Mouse (Mus musculus) myocyte (in vitro differentiated cells): Measurements from ENCODE around the gene Gm21915. TPM values are rescaled to one million over a fixed set of nuclear protein-coding genes. Genes with fewer than 3 reads are reported as not detected.
A peak's percentile ranks its signal among the peaks of the same experiment; 100 is the strongest.

Experiments
- H3K27me3 ChIP-seq: one replicate; pipeline ENCODE4 v1.6.1; 2011; ENCODE audit not compliant: control insufficient read depth, insufficient read depth, insufficient read length
- H3K36me3 ChIP-seq: one replicate; pipeline ENCODE4 v1.6.1; 2011; ENCODE audit not compliant: control insufficient read depth, insufficient read depth
- H3K4me2 ChIP-seq: one replicate; pipeline ENCODE4 v1.6.1; 2011; ENCODE audit warnings: low read depth, control low read depth
- H3K4me3 ChIP-seq: one replicate; pipeline ENCODE4 v1.5.1; 2011; ENCODE audit warnings: mild to moderate bottlenecking, control low read depth, moderate library complexity
- H3K79me2 ChIP-seq: one replicate; pipeline ENCODE4 v1.6.1; 2011; ENCODE audit not compliant: control insufficient read depth, insufficient read depth
- H3ac ChIP-seq: one replicate; pipeline ENCODE4 v1.6.1; 2011; ENCODE audit not compliant: control insufficient read depth, insufficient read length
- CEBPB ChIP-seq: IDR thresholded peaks from 2 replicates; pipeline ENCODE4 v1.6.1; 2011; ENCODE audit warnings: mild to moderate bottlenecking, moderate library complexity; ENCODE audit not compliant: poor library complexity, insufficient read depth, severe bottlenecking
- E2F4 ChIP-seq: IDR thresholded peaks from one replicate; pipeline ENCODE4 v1.6.1; 2011; ENCODE audit warnings: mild to moderate bottlenecking, control low read depth, moderate library complexity; ENCODE audit not compliant: insufficient read depth
- MAX ChIP-seq: IDR thresholded peaks from one replicate; pipeline ENCODE4 v1.6.1; 2011; ENCODE audit warnings: low read depth, mild to moderate bottlenecking, control low read depth
- MYOD1 ChIP-seq, 3 experiments: IDR thresholded peaks; one replicate each; pipeline ENCODE4 v1.6.1; 2011; ENCODE audit warnings: control low read depth in 2 of 3, low read depth in 2 of 3, mild to moderate bottlenecking in 2 of 3, moderate library complexity in 1 of 3; ENCODE audit not compliant: insufficient read length in 2 of 3, control insufficient read depth in 1 of 3
- MYOG ChIP-seq, 3 experiments: IDR thresholded peaks; one replicate each; pipeline ENCODE4 v1.6.1; 2011; ENCODE audit warnings: control low read depth in 2 of 3, low read depth in 2 of 3, mild to moderate bottlenecking in 2 of 3; ENCODE audit not compliant: insufficient read length in 2 of 3, control insufficient read depth in 1 of 3, insufficient read depth in 1 of 3
- POLR2A ChIP-seq: IDR thresholded peaks from one replicate; pipeline ENCODE4 v1.6.1; 2011; ENCODE audit warnings: low read depth, mild to moderate bottlenecking, control low read depth, moderate library complexity; ENCODE audit not compliant: insufficient read length
- POLR2AphosphoS2 ChIP-seq: IDR thresholded peaks from one replicate; pipeline ENCODE4 v1.6.1; 2011; ENCODE audit warnings: low read depth, control low read depth; ENCODE audit not compliant: insufficient read length
- REST ChIP-seq: IDR thresholded peaks from one replicate; pipeline ENCODE4 v1.6.1; 2011; ENCODE audit warnings: mild to moderate bottlenecking, control low read depth, moderate library complexity; ENCODE audit not compliant: insufficient read depth, insufficient read length
- SRF ChIP-seq: IDR thresholded peaks from one replicate; pipeline ENCODE4 v1.6.1; 2011; ENCODE audit warnings: low read depth; ENCODE audit not compliant: control insufficient read depth, insufficient read length
- TCF12 ChIP-seq: IDR thresholded peaks from one replicate; pipeline ENCODE4 v1.6.1; 2011; ENCODE audit warnings: mild to moderate bottlenecking, control low read depth; ENCODE audit not compliant: poor library complexity, insufficient read depth, severe bottlenecking
- TCF3 ChIP-seq: IDR thresholded peaks from one replicate; pipeline ENCODE4 v1.6.1; 2011; ENCODE audit warnings: low read depth, control low read depth; ENCODE audit not compliant: insufficient read length
- USF1 ChIP-seq: IDR thresholded peaks from one replicate; pipeline ENCODE4 v1.6.1; 2011; ENCODE audit warnings: low read depth, mild to moderate bottlenecking, control low read depth, moderate library complexity
- polyA plus RNA-seq: library from polyadenylated mRNA; unstranded; fragments of >200 nt; fragmentation: generic; extraction: Trizol; gene quantifications from one replicate; pipeline ENCODE4 v1.2.1, GENCODE M21; 2012; ENCODE audit warnings: missing spikeins

The Gm21915 gene
- polyA plus RNA-seq, 1 experiment: not detected

- no peak overlapping the region for H3K4me3 ChIP-seq
- H3K27me3 ChIP-seq: no peaks in the 10 kb centered on the region
- H3K4me2 ChIP-seq: no peak overlapping the region
- TF ChIP-seq E2F4 (no peak), POLR2A (no peak), TCF3 (no peak), USF1 (no peak), SRF (no peak)
- no peaks in the 10 kb centered on the region for H3K36me3 ChIP-seq
- H3K79me2 ChIP-seq: no peaks in the 10 kb centered on the region
- H3ac ChIP-seq: no peak overlapping the region
Measured at GRCm38 (mm10) chr9:40639536-40640187, 30.8 kb upstream of the Gm21915 start.

GRCm38 (mm10) chr9:40641318-40641717, 29.1 kb upstream of the Gm21915 start:
- H3K4me3 ChIP-seq: no peak overlapping the region
- no peaks in the 10 kb centered on the region for H3K27me3 ChIP-seq
- no peaks in the 10 kb centered on the region for H3K79me2 ChIP-seq
- no peak for TF ChIP-seq POLR2AphosphoS2
- no peak for TF ChIP-seq REST
- TF ChIP-seq CEBPB: peak; percentile 85
- TF ChIP-seq TCF3: no peak
- TF ChIP-seq USF1: no peak
- TF ChIP-seq MAX: no peak
- TF ChIP-seq E2F4: no peak
- TF ChIP-seq MYOD1 (IDR thresholded peaks at IDR 0.05; ENCODE audit: control insufficient read depth in 1 of 3, insufficient read length in 2 of 3, low read depth in 2 of 3): no peak
- no peak for TF ChIP-seq POLR2A
- no peaks in the 10 kb centered on the region for H3K36me3 ChIP-seq
- H3K4me2 ChIP-seq: no peak overlapping the region
- no peak overlapping the region for H3ac ChIP-seq

- TF ChIP-seq POLR2AphosphoS2 (no peak), MAX (no peak), POLR2A (no peak), REST (no peak), MYOD1 (IDR thresholded peaks at IDR 0.05; ENCODE audit: control insufficient read depth in 1 of 3, insufficient read length in 2 of 3, low read depth in 2 of 3) (no peak), MYOG (IDR thresholded peaks at IDR 0.05; ENCODE audit: control insufficient read depth in 1 of 3, insufficient read depth in 1 of 3, insufficient read length in 2 of 3, low read depth in 2 of 3) (no peak), CEBPB (no peak), USF1 (no peak), TCF12 (no peak), E2F4 (no peak)
- H3ac ChIP-seq: no peak overlapping the region
- H3K79me2 ChIP-seq: no peaks in the 10 kb centered on the region
- H3K4me3 ChIP-seq: no peak overlapping the region
- no peaks in the 10 kb centered on the region for H3K27me3 ChIP-seq
- H3K4me2 ChIP-seq: no peak overlapping the region
- no peaks in the 10 kb centered on the region for H3K36me3 ChIP-seq
Measured at GRCm38 (mm10) chr9:40642470-40643220, 27.8 kb upstream of the Gm21915 start.

GRCm38 (mm10) chr9:40649444-40649843, 21.0 kb upstream of the Gm21915 start:
- Histone ChIP-seq H3ac (no peak overlapping the region), H3K79me2 (no peaks in the 10 kb centered on the region), H3K27me3 (no peaks in the 10 kb centered on the region), H3K4me3 (no peak overlapping the region), H3K36me3 (no peaks in the 10 kb centered on the region), H3K4me2 (no peak overlapping the region)
- TF ChIP-seq USF1 (no peak), TCF3 (no peak), REST (no peak), POLR2AphosphoS2 (no peak), SRF (no peak), POLR2A (no peak), CEBPB (no peak), MYOD1 (IDR thresholded peaks at IDR 0.05; ENCODE audit: control insufficient read depth in 1 of 3, insufficient read length in 2 of 3, low read depth in 2 of 3) (no peak), E2F4 (no peak), MAX (no peak)

GRCm38 (mm10) chr9:40649983-40650382, 20.4 kb upstream of the Gm21915 start:
- no peaks in the 10 kb centered on the region for H3K27me3 ChIP-seq
- H3K4me2 ChIP-seq: no peak overlapping the region
- H3ac ChIP-seq: no peak overlapping the region
- no peak overlapping the region for H3K4me3 ChIP-seq
- H3K79me2 ChIP-seq: no peaks in the 10 kb centered on the region
- TF ChIP-seq POLR2A: no peak
- no peak for TF ChIP-seq SRF
- no peak for TF ChIP-seq MYOD1 (IDR thresholded peaks at IDR 0.05; ENCODE audit: control insufficient read depth in 1 of 3, insufficient read length in 2 of 3, low read depth in 2 of 3)
- TF ChIP-seq TCF12: no peak
- no peak for TF ChIP-seq E2F4
- TF ChIP-seq TCF3: no peak
- no peak for TF ChIP-seq POLR2AphosphoS2
- no peak for TF ChIP-seq USF1
- no peak for TF ChIP-seq CEBPB
- H3K36me3 ChIP-seq: no peaks in the 10 kb centered on the region
